Mouse (Mus musculus): ENCODE measurements around the gene Rps27l.

- no peak for TF ChIP-seq CTCF (IDR thresholded peaks at IDR 0.05; ENCODE audit: low read depth, low read length)
- TF ChIP-seq POLR2A (IDR thresholded peaks at IDR 0.05; ENCODE audit: extremely low read depth, insufficient read depth, low read length) = no peak
These were observed 46.4 kb upstream of the Rps27l start for GRCm38 (mm10) chr9:66899526-66899925.

All from liver, adult 2 months (tissue).